Mouse (Mus musculus): ENCODE results near the gene Lig3. TPM values are rescaled to one million over a fixed set of nuclear protein-coding genes. Genes with fewer than 3 reads are reported as not detected.

The Lig3 gene
- polyA plus RNA-seq (2015; fragmentation: Illumina TruSeq; extraction: RNeasy Lipid Tissue Mini Kit (QIAGEN cat#74804); ENCODE audit: insufficient read depth, low replicate concordance): 21.9 TPM

GRCm38 (mm10) chr11:82780983-82781903 is at the start of gene Lig3:
Gene Lig3, plus strand, starts transcription at chr11:82781108.

GRCm38 (mm10) chr11:82763742-82764437 is 17.0 kb upstream of the Lig3 start, which contains the start of the genes Cct6b and Zfp830:
Gene Cct6b, minus strand, starts transcription at chr11:82764321.
Gene Zfp830, plus strand, starts transcription at chr11:82764345.

Other genes with a start within 250 kb of the Lig3 start
- 0.64 TPM for gene Cct6b, start 16.8 kb upstream of the Lig3 start, polyA plus RNA-seq (2015; fragmentation: Illumina TruSeq; extraction: RNeasy Lipid Tissue Mini Kit (QIAGEN cat#74804); ENCODE audit: insufficient read depth, low replicate concordance)
- gene Zfp830, start 16.8 kb upstream of the Lig3 start, polyA plus RNA-seq (2015; fragmentation: Illumina TruSeq; extraction: RNeasy Lipid Tissue Mini Kit (QIAGEN cat#74804); ENCODE audit: insufficient read depth, low replicate concordance): 28.1 TPM
- gene Rffl, start 90.1 kb downstream of the Lig3 start, polyA plus RNA-seq (2015; fragmentation: Illumina TruSeq; extraction: RNeasy Lipid Tissue Mini Kit (QIAGEN cat#74804); ENCODE audit: insufficient read depth, low replicate concordance): 22.0 TPM
- 14.4 TPM for gene Rad51d, start 109.5 kb downstream of the Lig3 start, polyA plus RNA-seq (2015; fragmentation: Illumina TruSeq; extraction: RNeasy Lipid Tissue Mini Kit (QIAGEN cat#74804); ENCODE audit: insufficient read depth, low replicate concordance)
- gene Fndc8, start 111.0 kb downstream of the Lig3 start, polyA plus RNA-seq (2015; fragmentation: Illumina TruSeq; extraction: RNeasy Lipid Tissue Mini Kit (QIAGEN cat#74804); ENCODE audit: insufficient read depth, low replicate concordance): not detected
- 25.6 TPM for gene Nle1, start 127.3 kb downstream of the Lig3 start, polyA plus RNA-seq (2015; fragmentation: Illumina TruSeq; extraction: RNeasy Lipid Tissue Mini Kit (QIAGEN cat#74804); ENCODE audit: insufficient read depth, low replicate concordance)
- gene Unc45b, start 129.4 kb downstream of the Lig3 start, polyA plus RNA-seq (2015; fragmentation: Illumina TruSeq; extraction: RNeasy Lipid Tissue Mini Kit (QIAGEN cat#74804); ENCODE audit: insufficient read depth, low replicate concordance): 0.65 TPM
- 69.7 TPM for gene Slfn5, start 170.2 kb downstream of the Lig3 start, polyA plus RNA-seq (2015; fragmentation: Illumina TruSeq; extraction: RNeasy Lipid Tissue Mini Kit (QIAGEN cat#74804); ENCODE audit: insufficient read depth, low replicate concordance)
- 7.9 TPM for gene Slfn9, start 210.7 kb downstream of the Lig3 start, polyA plus RNA-seq (2015; fragmentation: Illumina TruSeq; extraction: RNeasy Lipid Tissue Mini Kit (QIAGEN cat#74804); ENCODE audit: insufficient read depth, low replicate concordance)
- gene Slfn8, start 239.7 kb downstream of the Lig3 start, polyA plus RNA-seq (2015; fragmentation: Illumina TruSeq; extraction: RNeasy Lipid Tissue Mini Kit (QIAGEN cat#74804); ENCODE audit: insufficient read depth, low replicate concordance): 77.5 TPM

Data from spleen, adult 10 weeks (tissue).